Mouse (Mus musculus): ENCODE data around the gene Atf7.

The Atf7 gene

DNA sequence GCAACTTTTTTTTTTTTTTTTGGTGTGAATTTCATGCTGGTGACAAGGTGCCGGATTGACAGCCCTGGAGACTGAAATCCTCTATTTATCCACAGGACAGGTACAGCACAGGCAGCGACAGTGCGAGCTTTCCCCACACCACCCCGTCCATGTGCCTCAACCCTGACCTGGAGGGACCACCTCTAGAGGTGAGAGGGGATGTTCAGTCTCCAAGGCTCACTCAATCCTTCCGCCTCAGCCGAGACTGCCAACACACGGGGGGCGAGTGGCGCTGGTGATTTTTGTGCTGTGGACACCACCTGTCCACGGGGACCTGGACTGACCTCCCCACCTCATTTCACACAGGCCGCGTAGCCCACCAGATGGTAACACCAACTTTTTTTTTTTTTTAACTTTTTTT is 139.4 kb downstream of the Atf7 start:
- DNase-seq = no peak

DNA sequence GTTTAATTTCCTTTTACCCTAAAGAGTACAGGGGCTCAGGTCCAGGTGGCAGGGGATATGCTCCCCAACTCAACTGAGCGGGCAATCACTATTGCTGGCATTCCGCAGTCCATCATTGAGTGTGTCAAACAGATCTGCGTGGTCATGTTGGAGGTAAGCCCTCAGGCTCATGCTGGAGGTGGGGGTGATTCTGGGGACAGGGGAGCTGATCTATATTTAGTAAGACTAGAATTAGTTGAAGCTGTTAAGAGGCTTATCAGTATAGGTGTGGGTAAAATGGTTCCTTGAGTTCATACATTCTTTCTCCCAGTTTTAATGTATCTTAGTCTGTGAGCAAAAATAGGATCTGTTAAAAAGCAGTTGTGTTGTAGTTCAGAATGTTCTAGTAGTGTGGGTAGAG is 142.1 kb downstream of the Atf7 start:
- DNase-seq = no peak
